Mouse (Mus musculus): Measurements from ENCODE around the gene Cyp8b1. TPM values are rescaled to one million over a fixed set of nuclear protein-coding genes. Genes with fewer than 3 reads are reported as not detected.

Gene Cyp8b1
- polyA plus RNA-seq, 1 experiment: not detected

GRCm38 (mm10) chr9:121943628-121944027, 27.5 kb upstream of the Cyp8b1 start:
- no peak for DNase-seq
- Histone ChIP-seq H3K4me3 (replicated peaks; ENCODE audit: insufficient read depth, low read depth, low read length) (no peak overlapping the region), H3K27me3 (ENCODE audit: control insufficient read depth, insufficient read depth, low read length) (no peaks in the 10 kb centered on the region), H3K4me1 (ENCODE audit: control insufficient read depth, insufficient read depth, low read length) (no peaks in the 10 kb centered on the region), H3K27ac (ENCODE audit: insufficient read depth, low read length) (no peak overlapping the region)
- no peak for TF ChIP-seq CTCF (IDR thresholded peaks at IDR 0.05; ENCODE audit: borderline replicate concordance, insufficient read depth, low read depth, low read length)
- TF ChIP-seq POLR2A (IDR thresholded peaks at IDR 0.05; ENCODE audit: borderline replicate concordance, insufficient read depth, low read length): no peak
- 91% methylated on average over 3 of the region's 3 CpGs for WGBS

GRCm38 (mm10) chr9:121943005-121943404, 26.9 kb upstream of the Cyp8b1 start:
- H3K27me3 ChIP-seq (ENCODE audit: control insufficient read depth, insufficient read depth, low read length): no peaks in the 10 kb centered on the region
- no peak for DNase-seq
- 93% methylated on average over 3 of the region's 3 CpGs for WGBS
- no peaks in the 10 kb centered on the region for H3K4me1 ChIP-seq (ENCODE audit: control insufficient read depth, insufficient read depth, low read length)
- no peak overlapping the region for H3K4me3 ChIP-seq (replicated peaks; ENCODE audit: insufficient read depth, low read depth, low read length)
- H3K27ac ChIP-seq (ENCODE audit: insufficient read depth, low read length): no peak overlapping the region
- TF ChIP-seq CTCF (IDR thresholded peaks at IDR 0.05; ENCODE audit: borderline replicate concordance, insufficient read depth, low read depth, low read length) (no peak), POLR2A (IDR thresholded peaks at IDR 0.05; ENCODE audit: borderline replicate concordance, insufficient read depth, low read length) (no peak)

GRCm38 (mm10) chr9:121937944-121938355, 21.8 kb upstream of the Cyp8b1 start:
- peak overlapping the region; percentile 70 for H3K4me3 ChIP-seq (replicated peaks; ENCODE audit: insufficient read depth, low read depth, low read length)
- H3K4me1 ChIP-seq (ENCODE audit: control insufficient read depth, insufficient read depth, low read length): no peaks in the 10 kb centered on the region
- 57% methylated on average over 21 of the region's 21 CpGs for WGBS
- TF ChIP-seq POLR2A (IDR thresholded peaks at IDR 0.05; ENCODE audit: borderline replicate concordance, insufficient read depth, low read length) (no peak), CTCF (IDR thresholded peaks at IDR 0.05; ENCODE audit: borderline replicate concordance, insufficient read depth, low read depth, low read length) (no peak)
- H3K27me3 ChIP-seq (ENCODE audit: control insufficient read depth, insufficient read depth, low read length): no peaks in the 10 kb centered on the region
- 0 out of 2 replicates have a peak overlapping the region, but pooled peaks have one; percentile 19 for H3K27ac ChIP-seq (ENCODE audit: insufficient read depth, low read length)
- DNase-seq: peak; percentile 19 to 31

GRCm38 (mm10) chr9:121937451-121937864, 21.4 kb upstream of the Cyp8b1 start:
- Histone ChIP-seq H3K4me1 (ENCODE audit: control insufficient read depth, insufficient read depth, low read length) (no peaks in the 10 kb centered on the region), H3K27ac (ENCODE audit: insufficient read depth, low read length) (0 out of 2 replicates have a peak overlapping the region, but pooled peaks have one; percentile 19), H3K27me3 (ENCODE audit: control insufficient read depth, insufficient read depth, low read length) (no peaks in the 10 kb centered on the region), H3K4me3 (replicated peaks; ENCODE audit: insufficient read depth, low read depth, low read length) (peak overlapping the region; percentile 70)
- 40% methylated on average over 6 of the region's 6 CpGs for WGBS
- TF ChIP-seq POLR2A (IDR thresholded peaks at IDR 0.05; ENCODE audit: borderline replicate concordance, insufficient read depth, low read length) (no peak), CTCF (IDR thresholded peaks at IDR 0.05; ENCODE audit: borderline replicate concordance, insufficient read depth, low read depth, low read length) (no peak)
- peak; percentile 10 to 18 for DNase-seq

- Histone ChIP-seq H3K27me3 (ENCODE audit: control insufficient read depth, insufficient read depth, low read length) (no peaks in the 10 kb centered on the region), H3K4me3 (replicated peaks; ENCODE audit: insufficient read depth, low read depth, low read length) (peak overlapping the region; percentile 70), H3K27ac (ENCODE audit: insufficient read depth, low read length) (no peak overlapping the region), H3K4me1 (ENCODE audit: control insufficient read depth, insufficient read depth, low read length) (no peaks in the 10 kb centered on the region)
- WGBS: 65% methylated on average over 1 of the region's 1 CpGs
- TF ChIP-seq CTCF (IDR thresholded peaks at IDR 0.05; ENCODE audit: borderline replicate concordance, insufficient read depth, low read depth, low read length) (no peak), POLR2A (IDR thresholded peaks at IDR 0.05; ENCODE audit: borderline replicate concordance, insufficient read depth, low read length) (no peak)
- peak; percentile 18 to 52 for DNase-seq
These were observed 20.8 kb upstream of the Cyp8b1 start for GRCm38 (mm10) chr9:121936952-121937351.

- Histone ChIP-seq H3K4me1 (ENCODE audit: control insufficient read depth, insufficient read depth, low read length) (no peaks in the 10 kb centered on the region), H3K4me3 (replicated peaks; ENCODE audit: insufficient read depth, low read depth, low read length) (no peak overlapping the region), H3K27ac (ENCODE audit: insufficient read depth, low read length) (no peak overlapping the region), H3K27me3 (ENCODE audit: control insufficient read depth, insufficient read depth, low read length) (no peaks in the 10 kb centered on the region)
- TF ChIP-seq POLR2A (IDR thresholded peaks at IDR 0.05; ENCODE audit: borderline replicate concordance, insufficient read depth, low read length): no peak
- WGBS: 54% methylated on average over 4 of the region's 4 CpGs
- no peak for DNase-seq
These were observed 18.8 kb upstream of the Cyp8b1 start for GRCm38 (mm10) chr9:121934856-121935255.

- no peak overlapping the region for H3K27ac ChIP-seq (ENCODE audit: insufficient read depth, low read length)
- 23% methylated on average over 2 of the region's 2 CpGs for WGBS
- DNase-seq: peak; percentile 28 to 54
- H3K4me3 ChIP-seq (replicated peaks; ENCODE audit: insufficient read depth, low read depth, low read length): no peak overlapping the region
- no peaks in the 10 kb centered on the region for H3K4me1 ChIP-seq (ENCODE audit: control insufficient read depth, insufficient read depth, low read length)
- no peaks in the 10 kb centered on the region for H3K27me3 ChIP-seq (ENCODE audit: control insufficient read depth, insufficient read depth, low read length)
- TF ChIP-seq CTCF (IDR thresholded peaks at IDR 0.05; ENCODE audit: borderline replicate concordance, insufficient read depth, low read depth, low read length) (peak; percentile 81), POLR2A (IDR thresholded peaks at IDR 0.05; ENCODE audit: borderline replicate concordance, insufficient read depth, low read length) (no peak)
These were observed 12.4 kb upstream of the Cyp8b1 start for GRCm38 (mm10) chr9:121928498-121928897.

- WGBS: 90% methylated on average over 7 of the region's 7 CpGs
- no peak overlapping the region for H3K27ac ChIP-seq (ENCODE audit: insufficient read depth, low read length)
These were observed 11.6 kb upstream of the Cyp8b1 start for GRCm38 (mm10) chr9:121927721-121928120.

More at GRCm38 (mm10) chr9:121927721-121928120, 11.6 kb upstream of the Cyp8b1 start:
- Histone ChIP-seq H3K4me3 (replicated peaks; ENCODE audit: insufficient read depth, low read depth, low read length) (no peak overlapping the region), H3K27me3 (ENCODE audit: control insufficient read depth, insufficient read depth, low read length) (no peaks in the 10 kb centered on the region), H3K4me1 (ENCODE audit: control insufficient read depth, insufficient read depth, low read length) (no peaks in the 10 kb centered on the region)
- TF ChIP-seq CTCF (IDR thresholded peaks at IDR 0.05; ENCODE audit: borderline replicate concordance, insufficient read depth, low read depth, low read length) (no peak), POLR2A (IDR thresholded peaks at IDR 0.05; ENCODE audit: borderline replicate concordance, insufficient read depth, low read length) (no peak)
- DNase-seq: no peak

Measured in cerebellum, adult 2 months (tissue).